Mouse (Mus musculus): ENCODE measurements around the gene Mthfsd.

Gene Mthfsd

DNA sequence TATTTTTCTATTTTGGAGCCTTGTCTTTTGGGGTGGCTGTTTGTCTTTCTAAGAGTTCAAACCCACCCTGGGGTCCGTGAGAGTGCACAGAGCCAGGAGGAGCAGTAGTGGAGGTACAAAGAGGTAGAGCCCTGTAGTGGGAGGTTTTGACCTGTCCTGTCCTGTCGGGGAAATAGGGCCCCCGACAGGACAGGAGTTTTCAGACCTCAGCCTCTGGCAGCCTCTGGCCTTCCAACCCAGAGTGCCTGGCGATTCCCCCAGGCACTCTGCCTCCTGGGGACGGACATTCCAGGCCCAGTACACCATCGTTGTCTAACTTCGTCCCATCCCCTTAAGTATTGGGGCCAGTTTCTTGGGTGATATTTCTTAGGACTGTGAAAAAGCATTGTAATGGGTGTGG is 14.2 kb upstream of the Mthfsd start:
- no peak for DNase-seq (ENCODE audit: low spot score)

DNA sequence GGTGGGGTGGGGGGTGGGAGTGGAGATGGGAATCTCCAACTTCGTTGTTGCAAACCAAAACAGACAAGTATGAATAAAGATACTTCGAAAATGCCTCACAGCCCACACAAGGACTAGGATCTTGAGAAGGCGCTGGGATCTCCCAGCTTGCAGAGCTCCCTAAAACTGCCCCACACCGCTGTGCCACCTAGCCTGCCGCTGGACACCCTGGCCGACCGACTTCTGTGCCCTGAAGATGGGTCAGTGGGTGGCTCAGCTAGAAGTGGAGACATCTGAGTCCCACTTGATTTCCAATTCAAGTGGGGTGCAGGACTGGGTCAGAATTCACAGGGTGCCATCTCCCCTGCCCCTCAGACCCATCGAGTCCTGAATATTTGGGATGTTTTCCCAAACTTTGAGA is 13.5 kb upstream of the Mthfsd start:
- DNase-seq (ENCODE audit: low spot score) = no peak

DNA sequence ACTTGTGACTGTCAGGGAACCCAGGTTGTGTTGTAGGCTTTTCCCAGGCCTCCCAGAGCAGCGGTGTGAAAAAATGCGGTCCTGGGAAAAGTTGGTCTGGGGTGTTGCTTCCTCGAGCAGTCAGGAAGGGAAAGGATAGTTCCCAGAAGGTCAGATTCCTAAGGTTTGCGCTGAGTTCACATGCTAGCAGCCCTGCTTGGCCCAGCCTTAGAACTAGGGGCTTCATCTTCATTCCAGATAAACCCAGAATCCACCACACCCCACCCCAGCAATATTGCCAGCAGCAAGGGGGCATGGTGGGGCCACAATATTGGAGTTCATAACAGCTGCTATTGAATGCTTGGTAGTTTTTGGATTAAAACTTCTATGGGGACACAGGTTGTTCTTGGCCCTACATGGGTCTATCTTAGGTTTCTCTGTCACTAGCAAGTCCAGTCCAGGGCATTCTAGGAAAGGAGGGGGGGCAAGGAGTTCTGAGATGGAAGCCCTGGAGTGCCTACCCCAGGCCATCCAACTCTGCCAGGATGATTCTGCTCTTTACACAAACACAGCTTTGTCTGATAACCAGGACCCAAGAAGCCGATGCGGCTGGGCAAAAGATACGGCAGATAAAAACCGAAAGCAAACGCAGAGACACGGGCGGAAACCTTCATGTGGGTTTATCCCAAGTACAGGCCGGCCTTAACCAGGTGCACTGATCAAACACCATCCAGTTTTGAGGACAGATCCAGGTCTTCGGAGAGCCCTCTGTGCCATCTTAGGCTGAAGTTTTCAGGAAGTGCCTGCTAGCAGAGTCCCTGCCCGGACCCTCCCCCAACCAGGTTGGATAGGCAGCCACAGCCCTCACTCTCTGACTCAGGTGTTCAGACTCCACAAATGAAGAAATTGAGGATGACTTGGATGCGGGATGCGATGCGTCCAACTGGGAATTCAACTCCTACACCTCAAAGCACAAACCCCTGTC is 12.5 kb upstream of the Mthfsd start:
- DNase-seq (ENCODE audit: low spot score) = no peak

DNA sequence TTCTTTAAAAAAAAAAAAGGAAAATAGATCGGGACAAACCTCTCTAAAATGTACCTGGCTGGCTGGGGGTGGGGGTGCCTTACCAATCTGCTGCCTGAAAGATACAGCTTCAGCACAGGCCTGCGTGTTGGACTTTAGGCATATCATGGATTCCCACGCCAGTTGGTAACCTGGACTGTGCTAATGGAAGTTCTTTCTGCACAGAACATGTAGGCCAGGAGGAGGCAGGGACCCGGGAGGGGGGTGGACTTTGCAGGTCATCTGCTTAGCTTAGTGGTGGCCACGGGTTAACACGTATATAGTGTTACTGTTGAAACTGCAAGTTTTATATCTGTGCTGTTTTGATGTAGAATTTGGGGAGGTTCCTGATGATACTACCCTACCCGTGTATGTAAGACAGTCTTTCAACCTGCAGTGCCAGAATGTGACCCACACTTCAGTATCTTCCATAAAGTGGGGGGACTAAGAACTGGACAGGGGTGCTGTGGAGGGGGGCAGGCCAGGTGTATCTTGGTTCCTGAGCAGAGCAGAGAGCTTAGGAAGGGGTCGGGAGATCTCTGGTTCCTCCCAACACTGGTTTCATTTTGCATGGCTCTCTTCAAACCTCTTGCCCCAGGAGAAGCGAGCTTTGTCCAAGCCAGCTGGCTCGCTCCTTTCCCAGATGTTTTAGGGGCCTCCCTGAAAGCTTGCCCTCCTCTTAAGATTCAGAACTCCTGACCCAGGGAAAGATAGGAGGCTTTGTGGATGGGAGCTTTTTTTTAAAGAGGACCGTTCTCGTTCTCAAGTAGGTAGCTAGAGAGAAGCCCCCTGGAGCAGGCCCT is 11.7 kb upstream of the Mthfsd start:
- DNase-seq (ENCODE audit: low spot score) = no peak

DNA sequence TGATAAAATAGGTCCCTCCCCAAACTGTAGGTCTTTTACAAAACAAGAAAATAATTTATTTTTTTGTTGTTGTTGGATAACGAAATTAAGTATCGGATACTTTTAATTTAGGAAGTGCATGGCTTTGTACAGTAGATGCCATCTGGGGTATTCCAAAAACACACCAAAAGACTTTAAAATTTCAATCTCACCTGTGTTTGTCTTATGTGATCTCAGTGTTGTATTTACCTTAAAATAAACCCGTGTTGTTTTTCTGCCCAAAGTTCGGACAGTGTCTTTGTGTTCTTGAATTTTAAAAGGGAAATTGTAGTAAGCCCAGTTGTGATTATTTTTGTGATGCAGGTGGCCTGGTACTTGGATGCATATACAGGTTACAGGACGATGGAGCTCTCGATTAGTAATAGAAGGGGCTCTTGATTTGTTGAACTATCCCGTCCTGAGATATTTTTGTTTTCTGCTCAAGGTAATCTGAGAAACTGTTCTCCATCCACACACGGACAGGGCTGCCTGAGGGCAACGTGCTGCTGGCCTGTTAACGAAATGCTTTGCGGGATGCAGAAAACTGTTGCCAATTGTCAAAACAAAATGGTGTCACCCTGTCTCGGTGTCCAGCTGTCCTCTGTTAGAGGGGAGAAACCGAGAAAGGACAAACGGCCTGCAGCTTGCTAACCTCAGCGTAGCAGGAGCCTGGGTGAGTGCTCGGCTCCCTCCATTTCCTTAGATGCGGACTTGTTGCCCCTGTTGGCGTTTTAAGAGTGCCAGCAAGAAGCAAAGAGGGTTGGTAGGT is 10.6 kb upstream of the Mthfsd start:
- DNase-seq (ENCODE audit: low spot score) = no peak

DNA sequence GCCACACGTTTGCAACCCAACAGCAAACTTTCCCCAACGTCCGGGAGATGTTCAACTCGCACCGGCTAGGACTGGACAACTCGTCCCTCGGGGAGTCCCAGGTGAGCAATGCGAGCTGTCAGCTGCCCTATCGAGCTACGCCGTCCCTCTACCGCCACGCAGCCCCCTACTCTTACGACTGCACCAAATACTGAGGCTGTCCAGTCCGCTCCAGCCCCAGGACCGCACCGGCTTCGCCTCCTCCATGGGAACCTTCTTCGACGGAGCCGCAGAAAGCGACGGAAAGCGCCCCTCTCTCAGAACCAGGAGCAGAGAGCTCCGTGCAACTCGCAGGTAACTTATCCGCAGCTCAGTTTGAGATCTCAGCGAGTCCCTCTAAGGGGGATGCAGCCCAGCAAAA is 9.7 kb upstream of the Mthfsd start:
- no peak for DNase-seq (ENCODE audit: low spot score)

DNA sequence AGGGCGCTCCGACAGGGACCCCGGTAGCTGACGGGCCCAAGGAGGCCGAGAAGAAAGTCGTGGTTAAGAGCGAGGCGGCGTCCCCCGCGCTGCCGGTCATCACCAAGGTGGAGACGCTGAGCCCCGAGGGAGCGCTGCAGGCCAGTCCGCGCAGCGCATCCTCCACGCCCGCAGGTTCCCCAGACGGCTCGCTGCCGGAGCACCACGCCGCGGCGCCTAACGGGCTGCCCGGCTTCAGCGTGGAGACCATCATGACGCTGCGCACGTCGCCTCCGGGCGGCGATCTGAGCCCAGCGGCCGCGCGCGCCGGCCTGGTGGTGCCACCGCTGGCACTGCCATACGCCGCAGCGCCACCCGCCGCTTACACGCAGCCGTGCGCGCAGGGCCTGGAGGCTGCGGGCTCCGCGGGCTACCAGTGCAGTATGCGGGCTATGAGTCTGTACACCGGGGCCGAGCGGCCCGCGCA is 9.0 kb upstream of the Mthfsd start:
- no peak for DNase-seq (ENCODE audit: low spot score)

DNA sequence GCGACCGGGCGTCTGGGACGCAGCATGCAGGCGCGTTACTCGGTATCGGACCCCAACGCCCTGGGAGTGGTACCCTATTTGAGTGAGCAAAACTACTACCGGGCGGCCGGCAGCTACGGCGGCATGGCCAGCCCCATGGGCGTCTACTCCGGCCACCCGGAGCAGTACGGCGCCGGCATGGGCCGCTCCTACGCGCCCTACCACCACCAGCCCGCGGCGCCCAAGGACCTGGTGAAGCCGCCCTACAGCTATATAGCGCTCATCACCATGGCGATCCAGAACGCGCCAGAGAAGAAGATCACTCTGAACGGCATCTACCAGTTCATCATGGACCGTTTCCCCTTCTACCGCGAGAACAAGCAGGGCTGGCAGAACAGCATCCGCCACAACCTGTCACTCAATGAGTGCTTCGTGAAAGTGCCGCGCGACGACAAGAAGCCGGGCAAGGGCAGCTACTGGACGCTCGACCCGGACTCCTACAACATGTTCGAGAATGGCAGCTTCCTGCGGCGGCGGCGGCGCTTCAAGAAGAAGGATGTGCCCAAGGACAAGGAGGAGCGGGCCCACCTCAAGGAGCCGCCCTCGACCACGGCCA is 8.5 kb upstream of the Mthfsd start:
- DNase-seq (ENCODE audit: low spot score) = no peak

DNA sequence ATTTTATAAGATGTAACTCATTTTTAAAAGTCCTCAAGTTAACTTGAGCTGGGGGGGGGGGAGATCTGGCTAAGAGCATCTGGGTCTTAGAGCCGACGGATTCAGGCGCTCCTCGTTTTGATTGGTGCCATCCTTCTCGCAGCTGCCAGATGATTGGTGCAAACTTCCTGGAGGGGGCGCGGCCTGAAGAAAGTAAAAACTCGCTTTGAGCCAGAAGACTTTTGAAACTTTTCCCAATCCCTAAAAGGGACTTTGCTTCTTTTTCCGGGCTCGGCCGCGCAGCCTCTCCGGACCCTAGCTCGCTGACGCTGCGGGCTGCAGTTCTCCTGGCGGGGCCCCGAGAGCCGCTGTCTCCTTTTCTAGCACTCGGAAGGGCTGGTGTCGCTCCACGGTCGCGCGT is 7.8 kb upstream of the Mthfsd start, which contains the start of gene Foxc2:
Gene Foxc2 (plus strand): TSS at position 224 of the 400 bp plus-strand sequence.
- DNase-seq (ENCODE audit: low spot score) = peak; percentile 86

DNA sequence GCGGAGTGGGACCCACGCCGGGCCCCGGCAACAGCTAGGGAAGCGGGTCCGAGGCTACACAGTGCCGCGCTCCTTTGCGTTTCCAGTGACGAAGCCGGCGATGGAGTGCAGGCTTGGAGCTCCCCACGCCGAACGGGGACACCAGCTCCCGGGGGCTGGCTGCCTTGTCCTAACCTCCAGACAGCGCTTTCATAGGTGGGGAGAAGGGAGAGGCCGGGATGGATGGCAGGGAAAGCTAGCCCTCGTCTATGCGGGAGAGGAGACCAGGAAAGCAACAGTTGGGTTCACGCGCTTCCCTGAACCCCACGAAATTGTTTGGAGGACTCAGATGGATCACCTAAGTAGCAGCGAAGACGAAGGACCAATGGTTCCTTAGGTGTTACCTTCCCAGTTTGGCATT is 6.9 kb upstream of the Mthfsd start:
- DNase-seq (ENCODE audit: low spot score) = no peak

DNA sequence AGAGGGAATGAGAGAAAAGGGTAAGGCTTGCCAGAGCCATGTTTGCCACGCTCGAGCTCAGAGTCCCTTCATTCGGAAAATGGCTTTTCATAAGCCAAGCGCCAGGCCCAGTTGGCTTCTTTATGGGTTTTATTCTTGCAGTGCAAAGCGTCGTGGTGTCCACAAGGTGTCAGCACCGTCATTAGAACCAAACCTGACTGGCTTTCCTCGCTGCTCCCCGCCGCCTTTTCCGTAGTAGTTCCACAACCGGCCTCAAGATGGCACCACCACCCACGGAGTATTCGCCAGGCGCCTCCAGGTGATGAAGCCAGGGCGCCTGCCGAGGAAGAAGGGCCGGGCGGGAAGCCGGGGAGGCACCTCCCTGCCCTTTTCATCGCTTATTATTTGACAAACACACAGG is 5.1 kb upstream of the Mthfsd start:
- DNase-seq (ENCODE audit: low spot score) = peak; percentile 96

DNA sequence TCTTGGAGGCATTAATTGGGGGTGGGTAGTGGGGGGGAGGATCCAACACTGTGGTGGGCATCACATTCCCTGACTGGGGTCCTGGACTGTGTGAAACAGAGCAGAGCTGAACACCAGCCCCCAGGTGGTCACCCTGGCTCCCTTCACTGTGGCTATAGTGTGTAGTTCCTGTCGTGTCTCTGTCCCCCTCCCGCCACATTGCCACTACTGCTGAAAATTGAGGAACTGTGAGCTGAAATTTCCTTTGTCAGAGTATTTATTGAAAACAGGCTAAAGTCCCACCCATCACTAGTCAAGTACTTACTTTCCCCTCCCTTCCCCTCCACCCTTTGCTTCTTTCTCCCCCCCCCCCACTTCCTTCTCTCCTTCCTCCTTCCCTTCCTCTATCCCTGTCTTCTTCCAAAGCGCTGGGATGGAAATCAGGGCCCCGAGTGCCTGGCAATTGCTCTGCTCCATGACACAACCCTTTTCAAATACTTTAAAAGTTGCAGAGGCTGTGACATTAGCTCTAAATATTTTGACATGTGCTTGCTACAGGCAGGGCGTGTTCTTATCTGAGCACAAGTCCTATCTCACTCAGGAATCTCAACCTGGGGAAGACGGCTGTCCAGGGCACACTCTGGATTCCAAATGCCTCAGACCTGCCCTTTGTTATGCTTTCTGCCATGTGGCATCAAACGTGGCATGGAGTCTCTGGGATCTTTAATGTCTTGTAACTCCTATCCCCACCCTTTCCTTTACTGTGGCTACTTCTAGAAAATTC is 3.1 kb upstream of the Mthfsd start:
- no peak for DNase-seq (ENCODE audit: low spot score)

DNA sequence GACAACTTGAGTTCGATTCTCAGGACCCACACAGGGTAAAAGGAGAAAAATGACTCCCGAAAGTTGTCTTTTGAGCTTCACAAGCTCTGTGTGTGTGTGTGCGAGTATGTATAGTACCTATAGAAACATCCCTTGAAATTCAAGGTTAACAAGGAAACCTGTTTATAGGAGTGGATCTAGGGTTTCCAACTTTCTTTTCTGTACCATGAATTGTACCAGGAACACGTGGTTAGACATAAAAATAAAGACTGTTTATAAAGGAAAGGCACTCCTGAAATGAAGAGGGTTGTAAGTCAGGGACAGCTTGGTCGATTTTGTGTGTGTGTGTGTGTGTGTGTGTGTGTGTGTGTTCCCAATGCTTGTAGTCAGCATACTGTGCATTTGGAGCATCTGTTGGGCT is 465 bp upstream of the Mthfsd start:
- no peak for DNase-seq (ENCODE audit: low spot score)

DNA sequence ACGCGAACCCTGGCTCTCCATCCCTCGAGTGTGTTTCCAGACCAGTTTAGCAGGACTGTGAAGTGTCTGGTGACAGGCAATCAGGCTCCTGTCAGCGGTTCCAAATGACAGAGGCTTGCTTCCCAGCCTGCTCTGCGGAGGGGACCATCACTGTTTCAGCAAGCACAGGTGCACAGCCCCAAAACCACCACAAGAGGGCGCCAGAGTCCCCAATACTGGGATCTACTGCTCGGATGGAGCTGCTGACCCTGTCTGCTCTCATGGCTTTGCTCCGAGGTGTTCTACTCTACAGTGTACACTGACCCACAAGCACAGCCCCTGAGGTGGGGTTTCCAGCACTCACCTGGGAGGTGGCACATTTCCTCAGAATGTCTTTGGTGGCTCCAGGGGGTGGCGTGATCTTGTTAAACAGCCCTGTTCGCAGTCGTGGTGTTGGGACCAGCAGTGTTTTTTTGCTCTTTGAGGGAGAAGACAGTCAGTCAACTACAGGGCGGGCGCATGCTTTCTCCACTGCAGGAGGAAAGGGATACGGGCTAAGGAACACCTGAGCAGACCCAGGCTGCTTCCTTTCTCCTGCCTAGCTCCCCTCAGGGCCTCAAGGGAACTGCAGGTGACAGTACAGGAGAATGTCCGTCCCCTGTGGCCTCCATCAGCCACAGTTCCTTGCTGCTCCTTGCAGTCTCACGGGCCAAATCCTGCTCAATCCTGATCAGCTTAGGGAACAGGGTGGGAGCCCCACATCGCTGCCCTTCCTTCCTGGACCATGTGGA is 4.0 kb downstream of the Mthfsd start:
- DNase-seq (ENCODE audit: low spot score) = peak; percentile 75

DNA sequence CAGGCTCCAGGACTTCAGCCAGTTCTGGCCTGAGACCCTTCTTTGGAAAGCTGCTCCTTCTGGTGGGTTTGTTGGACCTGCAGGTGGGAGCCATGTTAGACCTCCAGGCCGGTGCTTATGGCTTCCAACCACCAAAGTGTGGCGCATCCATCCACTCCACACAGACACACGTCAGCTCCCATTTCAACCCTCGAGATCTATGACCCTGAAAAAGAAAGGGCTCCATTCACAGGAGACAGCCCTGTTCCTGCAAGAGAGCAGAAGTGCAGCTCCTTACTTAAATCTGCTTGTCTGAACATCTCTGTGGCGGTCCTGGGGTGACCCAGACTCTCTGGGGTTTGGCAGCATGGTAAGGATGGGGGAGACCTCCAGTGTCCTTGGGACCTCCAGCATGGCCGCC is 14.7 kb downstream of the Mthfsd start:
- no peak for DNase-seq (ENCODE audit: low spot score)

DNA sequence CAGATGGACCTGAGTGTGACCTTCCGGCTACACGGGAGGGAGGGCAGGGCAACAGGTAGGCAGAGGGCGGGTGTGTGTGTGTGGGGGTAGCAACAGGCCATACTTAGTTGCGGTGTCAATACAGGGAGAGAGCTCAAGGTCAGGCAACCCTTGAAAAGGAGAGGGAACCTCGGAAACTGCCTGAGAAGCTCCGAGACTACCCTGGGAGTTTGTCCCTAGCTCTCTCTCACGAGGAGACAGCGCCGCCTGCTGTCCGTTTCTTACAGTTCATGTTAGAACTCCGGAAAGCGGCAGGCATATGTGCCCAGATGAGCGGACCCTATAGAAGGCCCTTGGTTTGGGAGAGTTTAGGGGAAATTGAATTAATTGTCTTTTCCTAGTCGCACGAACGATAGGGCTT is 15.6 kb downstream of the Mthfsd start:
- DNase-seq (ENCODE audit: low spot score) = peak; percentile 88

DNA sequence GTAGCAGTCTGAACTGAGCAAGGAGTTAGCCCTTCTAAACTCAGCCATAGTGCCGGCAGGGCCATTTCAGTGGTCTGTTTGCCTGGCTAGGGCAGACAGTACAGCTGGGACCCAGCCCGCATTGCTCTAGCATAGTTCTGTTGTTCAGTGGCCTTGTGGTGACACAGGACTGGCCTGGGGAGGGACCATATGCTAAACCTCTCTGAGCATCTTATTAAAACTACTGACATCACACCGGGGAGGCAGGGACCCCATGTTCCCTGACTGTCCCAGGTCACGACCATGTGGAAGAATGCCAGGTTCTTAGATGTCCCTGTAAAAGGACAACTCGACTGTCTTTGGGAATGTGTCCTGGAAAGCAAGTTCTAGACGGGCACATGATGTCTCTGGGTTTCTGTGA is 16.1 kb downstream of the Mthfsd start:
- DNase-seq (ENCODE audit: low spot score) = no peak

DNA sequence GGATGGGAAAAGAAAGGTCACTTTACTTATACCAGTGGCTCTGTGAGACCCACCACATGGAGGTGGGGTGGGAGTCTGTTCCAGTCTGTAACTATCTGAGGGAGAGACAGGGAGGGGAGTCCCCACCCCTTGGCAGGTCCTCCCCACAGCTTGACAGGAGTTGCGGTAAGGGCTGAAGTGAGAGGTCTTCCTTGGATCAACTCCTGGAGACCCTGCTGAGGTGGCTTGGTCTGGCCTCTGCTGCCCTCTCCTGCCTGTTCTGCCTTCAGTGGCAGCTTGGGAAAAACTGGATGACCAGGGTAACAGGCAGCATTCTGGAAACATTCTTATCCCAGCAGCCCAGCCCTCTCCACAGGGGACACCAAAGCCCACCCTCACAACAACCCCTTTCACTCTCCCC is 17.5 kb downstream of the Mthfsd start:
- DNase-seq (ENCODE audit: low spot score) = no peak

DNA sequence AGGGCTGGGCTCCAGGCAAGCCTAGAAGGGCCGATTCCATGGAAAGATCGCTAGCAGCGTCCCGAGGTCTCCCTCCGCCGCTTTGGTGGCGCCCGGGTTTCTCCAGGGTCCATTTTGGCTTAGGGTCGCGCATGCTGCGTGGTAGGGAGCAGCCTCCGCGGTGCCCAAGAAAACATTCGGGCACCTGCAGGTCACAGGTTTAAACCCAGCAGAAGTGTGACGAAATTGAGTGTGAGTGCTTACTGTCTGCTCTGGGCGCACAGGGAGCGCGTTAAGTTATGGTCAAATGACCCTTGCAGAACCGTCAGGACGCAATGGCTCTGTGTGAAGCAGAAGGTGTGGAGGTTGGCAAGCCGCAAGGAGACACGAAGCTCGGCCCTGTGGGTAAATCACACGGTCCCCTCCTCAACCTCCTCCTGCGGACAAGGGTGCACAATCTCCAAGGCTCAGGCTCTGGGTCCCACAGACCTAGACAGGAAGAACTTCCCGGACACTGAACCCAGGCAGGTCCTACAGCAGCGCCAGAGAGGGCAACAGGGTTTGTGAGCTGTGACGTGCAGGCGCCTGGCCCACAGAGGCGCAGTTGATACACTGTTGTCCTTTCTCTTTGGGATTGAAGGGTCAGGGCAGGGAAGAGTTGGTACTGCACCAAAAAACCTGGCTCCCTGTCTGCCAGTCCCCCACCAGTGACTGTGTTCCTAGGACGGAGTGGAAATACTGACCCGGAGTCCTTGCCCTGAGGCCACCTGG is 18.4 kb downstream of the Mthfsd start:
- no peak for DNase-seq (ENCODE audit: low spot score)

All from urinary bladder, postnatal 14 days (tissue).